24 mouse cellular contexts compared by ENCODE assay signal in genomic region chr11:103338671-103339070, GRCm38 (mm10). TPM values are rescaled to one million over a fixed set of nuclear protein-coding genes. Genes with fewer than 3 reads are reported as not detected.
A peak's percentile ranks its signal among the peaks of the same experiment; 100 is the strongest.
DNase-seq lines count a peak whose midpoint lies in the region; ATAC-seq and TF ChIP-seq lines count a peak whose summit lies in the region.
"Had no signal": no experiment of that assay in that cellular context is flagged by ENCODE, and none has a peak within 500 bp of the region (broad histone marks: within the 10 kb centered on the region; RNA-seq: fewer than 3 reads in every experiment).

No protein-coding gene starts in this region.

- TF ChIP-seq CTCF in kidney, postnatal 0 days (IDR thresholded peaks at IDR 0.05; ENCODE audit: low read depth): no peak

- no peaks in the 10 kb centered on the region for H3K9me3 ChIP-seq in heart, embryonic 11.5 days (replicated peaks; ENCODE audit: control insufficient read depth, low read length)
- H3K9me3 ChIP-seq in kidney, embryonic 15.5 days (replicated peaks): no peaks in the 10 kb centered on the region
- H3K9me3 ChIP-seq in kidney, postnatal 0 days (replicated peaks; ENCODE audit: low read length): no peaks in the 10 kb centered on the region
- H3K9me3 ChIP-seq: embryonic facial prominence, embryonic 15.5 days; forebrain, embryonic 10.5 days; G1E; hindbrain, embryonic 13.5 days had no signal

- no peak overlapping the region for H3K27ac ChIP-seq in heart, embryonic 11.5 days (ENCODE audit: low read depth, low read length)
- H3K27ac ChIP-seq in kidney, embryonic 15.5 days: peak overlapping the region; percentile 76
- H3K27ac ChIP-seq in kidney, postnatal 0 days: peak overlapping the region; percentile 75
- H3K27ac ChIP-seq: embryonic facial prominence, embryonic 15.5 days; forebrain, embryonic 10.5 days; gastrocnemius, adult 2 months; hindbrain, embryonic 13.5 days had no signal

- no peak overlapping the region for H3K4me3 ChIP-seq in heart, embryonic 11.5 days (ENCODE audit: low read depth, low read length)
- no peak overlapping the region for H3K4me3 ChIP-seq in kidney, embryonic 15.5 days (replicated peaks)
- no peak overlapping the region for H3K4me3 ChIP-seq in kidney, postnatal 0 days (replicated peaks; ENCODE audit: low read depth, low read length)
- H3K4me3 ChIP-seq: embryonic facial prominence, embryonic 15.5 days; erythroblast, embryonic 14.5 days; forebrain, embryonic 10.5 days; gastrocnemius, adult 2 months; hindbrain, embryonic 13.5 days had no signal

- H3K4me1 ChIP-seq in heart, embryonic 11.5 days (ENCODE audit: control insufficient read depth, insufficient read depth, low read length): peaks cover 4% of the 10 kb centered on the region; the same call in 1 of the 2 replicates
- peaks cover 41% of the 10 kb centered on the region for H3K4me1 ChIP-seq in kidney, embryonic 15.5 days
- peaks cover 9% of the 10 kb centered on the region for H3K4me1 ChIP-seq in kidney, postnatal 0 days (replicated peaks; ENCODE audit: insufficient read depth, low read length)

- H3K27me3 ChIP-seq in heart, embryonic 11.5 days (ENCODE audit: control insufficient read depth, insufficient read depth, low read length): peaks cover 13% of the 10 kb centered on the region
- H3K27me3 ChIP-seq in kidney, embryonic 15.5 days: peaks cover 14% of the 10 kb centered on the region
- no peaks in the 10 kb centered on the region for H3K27me3 ChIP-seq in kidney, postnatal 0 days (ENCODE audit: insufficient read depth, low read length)

- DNase-seq in heart, adult 11 months: peak; percentile 86
- DNase-seq in kidney, postnatal 10 days: no peak
- no peak for DNase-seq in kidney, postnatal 0 days (ENCODE audit: low spot score)
- no peak for DNase-seq in urinary bladder, adult 2 months (ENCODE audit: low spot score)
- DNase-seq in left cerebral cortex, adult 11 months (ENCODE audit: low spot score): no peak
- DNase-seq: adrenal gland, adult 8-10 months; adrenal gland, postnatal 36 days; B cell, adult 2 months; cerebellum, adult 8-10 months; cerebellum, postnatal 14 days; embryo, embryonic 11 days; gastrocnemius, adult 2 months; gastrocnemius, postnatal 25 days; heart, postnatal 10 days; heart, postnatal 4 days had no signal

- no peak for ATAC-seq in heart, embryonic 11.5 days (replicated peaks; ENCODE audit: insufficient number of reproducible peaks, low FRiP score, low TSS enrichment)
- ATAC-seq in kidney, embryonic 15.5 days (replicated peaks; ENCODE audit: low FRiP score): no peak
- peak; percentile 21; the same call in 1 of the 2 replicates for ATAC-seq in kidney, postnatal 0 days (replicated peaks; ENCODE audit: low FRiP score, low read depth)
- ATAC-seq: CD4-positive, CD25-positive, alpha-beta regulatory T cell, adult 4 months; forebrain, embryonic 14.5 days had no signal

- no peak overlapping the region for H3K4me2 ChIP-seq in heart, embryonic 11.5 days
- H3K4me2 ChIP-seq in kidney, embryonic 15.5 days: no peak overlapping the region
- no peak overlapping the region for H3K4me2 ChIP-seq in kidney, postnatal 0 days (ENCODE audit: low read length)
- H3K4me2 ChIP-seq: embryonic facial prominence, embryonic 15.5 days; hindbrain, embryonic 13.5 days had no signal

- H3K36me3 ChIP-seq in heart, embryonic 11.5 days (ENCODE audit: control insufficient read depth, insufficient read depth, low read length): no peaks in the 10 kb centered on the region
- no peaks in the 10 kb centered on the region for H3K36me3 ChIP-seq in kidney, embryonic 15.5 days
- H3K36me3 ChIP-seq in kidney, postnatal 0 days (ENCODE audit: insufficient read depth, low read length): no peaks in the 10 kb centered on the region
- H3K36me3 ChIP-seq: embryonic facial prominence, embryonic 15.5 days; forebrain, embryonic 10.5 days; hindbrain, embryonic 13.5 days had no signal

- 88% methylated on average over 6 of the region's 6 CpGs for WGBS in heart, embryonic 11.5 days (ENCODE audit: insufficient replicate concordance)
- 85% methylated on average over 6 of the region's 6 CpGs for WGBS in kidney, embryonic 15.5 days
- 87% methylated on average over 6 of the region's 6 CpGs for WGBS in kidney, postnatal 0 days

- no peak overlapping the region for H3K9ac ChIP-seq in heart, embryonic 11.5 days (ENCODE audit: low read depth, low read length)
- H3K9ac ChIP-seq in kidney, embryonic 15.5 days: no peak overlapping the region
- no peak overlapping the region for H3K9ac ChIP-seq in kidney, postnatal 0 days (ENCODE audit: low read depth, low read length)
- H3K9ac ChIP-seq: embryonic facial prominence, embryonic 15.5 days; hindbrain, embryonic 13.5 days had no signal

RNA-seq across cellular contexts. Expression of gene Arhgap27, which starts 24.8 kb away (rescaled TPM):
- 3.4 and 4.4 TPM in 2 replicates for polyA plus RNA-seq in heart, embryonic 11.5 days (2014; fragmentation: Nextera tagmentation; extraction: Ambion mirVana)
- polyA plus RNA-seq in kidney, embryonic 15.5 days (2015; fragmentation: Nextera tagmentation; extraction: Ambion mirVana): 15.8 and 17.2 TPM in 2 replicates
- polyA plus RNA-seq in kidney, postnatal 0 days (2015; fragmentation: Nextera tagmentation; extraction: Ambion mirVana): 15.9 and 16.6 TPM in 2 replicates
- 22.3 and 23.4 TPM in 2 replicates for polyA plus RNA-seq in urinary bladder, adult 2 months (2012; rRNA removed)
